Mouse (Mus musculus): ENCODE data around the gene Olfr320.
"Not testable (repeated sequence)": the region's sequence is repeated elsewhere in the genome, so short reads cannot be mapped to it uniquely, and the experiment has no call there.

The Olfr320 gene

DNA sequence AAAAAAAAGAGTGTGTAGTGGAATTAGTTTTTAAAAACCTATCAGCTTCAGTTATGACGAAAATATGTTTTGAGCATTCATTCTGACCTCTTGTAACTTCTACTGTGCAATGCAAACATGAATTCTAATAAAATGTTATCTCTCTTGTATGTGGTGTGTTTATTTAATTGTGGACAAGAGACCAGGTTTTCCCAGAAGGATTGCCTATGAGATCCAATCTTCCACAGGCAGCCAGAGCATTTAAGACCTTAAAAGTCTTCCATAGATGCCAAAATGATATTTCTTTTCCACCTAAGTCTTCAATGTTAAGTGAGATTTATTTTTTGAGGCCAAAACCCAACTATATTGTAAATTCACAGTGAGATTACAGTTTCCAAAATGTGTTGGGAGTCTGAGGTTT lies at the start of gene Olfr320:
Gene Olfr320, plus strand, starts transcription at position 301 of the 400 bp plus-strand sequence.
- no peak for DNase-seq (ENCODE audit: low read depth, low spot score)

DNA sequence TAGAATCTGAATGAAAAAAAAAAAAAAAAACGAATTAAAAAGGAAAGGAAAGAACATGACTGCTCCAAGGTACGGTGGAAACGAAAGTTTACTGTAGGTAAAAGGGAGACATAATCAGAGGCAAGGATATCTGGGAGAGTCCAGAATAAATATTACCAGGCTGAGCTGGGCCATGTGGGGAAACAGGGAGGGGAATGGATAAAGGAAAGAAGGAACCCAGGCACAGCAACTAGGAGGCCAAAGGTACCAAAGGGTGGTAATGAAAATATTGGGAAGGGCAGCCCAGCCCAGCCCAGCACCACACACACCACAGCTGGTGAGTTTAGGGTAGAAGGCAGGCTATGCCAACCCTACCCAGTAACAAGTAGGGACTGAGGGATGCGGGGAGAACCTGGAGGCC lies 46.0 kb upstream of the Olfr320 start:
- no peak for DNase-seq (ENCODE audit: low read depth, low spot score)

DNA sequence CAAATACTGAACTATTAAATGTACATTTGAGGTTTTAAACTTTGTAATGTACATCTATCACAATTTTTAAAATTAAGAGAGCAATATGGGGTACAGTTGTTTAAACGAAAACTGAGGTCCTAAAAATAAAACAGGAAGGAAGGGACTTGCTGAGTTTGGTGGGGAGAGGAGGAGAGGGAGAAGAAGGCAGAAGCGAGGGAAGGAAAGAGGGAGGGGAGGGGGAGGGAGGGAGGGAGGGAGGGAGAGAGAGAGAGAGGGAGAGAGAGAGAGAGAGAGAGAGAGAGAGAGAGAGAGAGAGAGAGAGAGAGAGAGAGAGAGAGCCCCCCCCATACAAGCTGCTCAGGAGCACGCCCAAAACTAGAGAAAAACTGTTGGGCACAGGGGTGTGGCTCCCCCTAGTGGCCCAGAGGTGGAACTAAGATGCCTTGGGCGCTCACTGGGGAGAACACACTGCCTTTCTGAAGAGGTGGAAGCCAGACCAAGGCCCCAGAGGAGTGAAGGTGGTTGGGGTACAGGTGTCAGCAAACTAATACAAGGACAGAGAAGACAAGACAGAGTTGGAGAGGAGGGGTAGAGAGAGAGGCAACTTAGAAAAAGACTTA lies 44.4 kb upstream of the Olfr320 start:
- peak; percentile 63 for DNase-seq (ENCODE audit: low read depth, low spot score)

DNA sequence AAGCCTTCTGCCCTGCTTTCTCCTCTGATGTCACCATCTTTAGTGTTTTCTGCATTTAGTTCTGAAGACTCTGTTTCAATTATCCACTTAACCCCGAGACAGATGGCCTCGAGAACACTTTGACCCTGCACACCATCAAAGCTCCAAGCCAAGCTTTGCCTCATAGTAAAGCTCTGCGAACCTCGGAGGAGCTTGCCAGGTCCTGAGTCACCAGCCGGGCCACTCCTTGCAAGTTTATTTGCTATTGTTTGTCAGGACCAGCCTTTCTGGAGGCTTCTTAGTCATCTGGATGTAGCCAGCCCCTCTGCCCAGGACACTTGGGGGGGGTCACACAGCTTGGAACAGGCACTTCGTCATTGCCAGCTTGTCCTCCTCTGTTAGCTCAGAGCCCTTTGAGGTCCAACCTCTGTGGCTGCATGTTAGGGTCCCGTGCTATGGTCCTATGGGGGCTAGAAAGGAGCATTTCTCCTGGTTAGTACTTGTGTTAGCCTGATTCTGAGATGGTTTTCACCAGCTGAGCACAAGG lies 42.7 kb upstream of the Olfr320 start:
- no peak for DNase-seq (ENCODE audit: low read depth, low spot score)

DNA sequence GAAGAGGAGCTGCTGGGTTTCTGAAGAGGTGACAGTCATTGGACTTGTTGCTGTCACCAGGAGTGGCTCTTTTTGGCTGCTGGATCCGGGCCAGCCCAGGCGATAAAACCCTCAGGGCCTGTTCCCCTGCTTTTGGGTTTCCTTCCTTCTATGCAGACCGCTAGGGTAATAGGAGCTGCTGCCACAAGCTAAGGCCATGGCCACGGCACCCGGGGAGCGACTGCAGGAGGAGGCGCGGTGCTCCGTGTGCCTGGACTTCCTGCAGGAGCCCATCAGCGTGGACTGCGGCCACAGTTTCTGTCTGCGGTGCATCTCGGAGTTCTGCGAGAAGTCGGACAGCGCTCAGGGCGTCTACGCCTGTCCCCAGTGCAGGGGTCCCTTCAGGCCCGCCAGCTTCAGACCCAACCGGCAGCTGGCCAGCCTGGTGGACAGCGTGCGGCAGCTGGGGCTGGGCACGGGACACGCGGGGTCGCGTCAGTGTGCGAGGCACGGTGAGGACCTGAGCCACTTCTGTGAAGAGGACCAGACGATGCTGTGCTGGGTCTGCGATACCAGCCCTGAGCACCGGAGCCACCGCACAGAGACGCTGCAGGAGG lies 40.5 kb upstream of the Olfr320 start, which contains the start of gene Trim58:
Gene Trim58, plus strand, starts transcription at position 194 of the 596 bp plus-strand sequence.
- DNase-seq (ENCODE audit: low read depth, low spot score), result peak; percentile 17

DNA sequence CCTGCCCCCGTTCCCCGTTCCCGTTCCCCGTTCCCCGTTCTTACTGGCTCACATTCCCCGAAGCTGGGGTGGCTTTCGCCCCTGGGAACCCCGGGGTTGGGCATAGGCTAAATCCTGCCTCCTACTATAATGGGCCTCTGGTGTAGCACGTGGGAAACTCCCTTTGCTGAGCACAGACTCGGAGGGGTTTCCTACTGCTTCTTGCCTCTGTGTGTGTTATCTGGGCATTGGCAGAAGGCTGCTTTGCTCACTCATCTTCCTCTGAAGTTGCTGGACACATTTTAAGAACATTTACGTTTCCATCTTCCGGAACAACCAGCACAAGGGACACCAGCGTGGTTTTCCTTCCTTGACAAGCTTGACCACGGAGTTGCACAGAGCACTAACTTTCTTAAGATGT lies 39.8 kb upstream of the Olfr320 start:
- no peak for DNase-seq (ENCODE audit: low read depth, low spot score)

DNA sequence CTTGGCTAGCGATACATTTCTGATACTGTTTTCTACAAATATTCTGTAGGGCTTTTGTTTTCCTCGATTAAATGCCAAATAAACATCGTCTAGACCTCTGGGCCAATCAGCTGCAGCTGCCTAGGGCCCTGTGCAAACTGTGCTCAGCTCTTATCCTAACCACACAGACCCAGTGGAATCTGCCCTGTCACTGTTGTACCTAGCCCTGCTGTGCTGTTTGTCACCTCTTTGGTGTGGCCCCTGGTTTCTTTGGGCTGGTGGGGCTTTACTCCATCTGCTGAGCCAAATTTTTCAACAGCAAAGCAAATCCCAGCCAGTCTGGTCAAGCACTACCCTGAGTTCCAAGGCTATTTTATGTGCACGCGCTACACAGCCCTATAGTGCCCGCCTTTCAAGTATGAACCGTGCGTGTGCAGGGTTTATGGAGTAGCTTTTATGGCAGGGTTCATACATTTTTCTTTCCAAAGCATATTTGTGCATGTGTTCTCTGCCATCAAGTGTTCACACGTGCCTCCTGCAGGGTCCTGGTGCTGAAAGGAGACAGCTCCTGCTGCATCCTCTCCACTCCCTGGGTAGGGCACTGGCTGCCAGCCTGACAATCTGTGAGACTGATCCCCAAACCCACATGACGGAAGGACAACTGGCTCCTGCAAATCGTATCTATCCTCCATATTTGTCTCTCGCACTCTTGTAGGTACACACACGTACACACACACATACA lies 39.1 kb upstream of the Olfr320 start:
- no peak for DNase-seq (ENCODE audit: low read depth, low spot score)

DNA sequence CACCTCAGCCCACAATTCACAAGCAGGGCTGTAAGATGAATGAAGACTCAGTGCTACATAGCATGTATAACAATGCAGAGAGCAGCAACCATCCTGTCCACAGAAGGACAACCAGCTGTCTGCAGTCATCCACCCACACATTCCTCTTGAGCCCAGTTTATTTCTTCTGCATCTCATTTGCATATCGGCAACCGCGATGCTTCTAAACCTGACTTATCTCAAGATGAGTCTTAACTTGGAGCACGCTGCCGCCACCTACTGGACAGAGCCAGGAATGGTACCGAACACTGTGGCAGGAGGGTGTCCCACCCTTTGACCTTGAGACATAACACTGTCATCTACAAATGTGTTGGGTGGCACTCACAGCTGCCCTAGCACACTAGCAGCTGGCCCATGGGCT lies 37.5 kb upstream of the Olfr320 start:
- peak; percentile 21 for DNase-seq (ENCODE audit: low read depth, low spot score)

DNA sequence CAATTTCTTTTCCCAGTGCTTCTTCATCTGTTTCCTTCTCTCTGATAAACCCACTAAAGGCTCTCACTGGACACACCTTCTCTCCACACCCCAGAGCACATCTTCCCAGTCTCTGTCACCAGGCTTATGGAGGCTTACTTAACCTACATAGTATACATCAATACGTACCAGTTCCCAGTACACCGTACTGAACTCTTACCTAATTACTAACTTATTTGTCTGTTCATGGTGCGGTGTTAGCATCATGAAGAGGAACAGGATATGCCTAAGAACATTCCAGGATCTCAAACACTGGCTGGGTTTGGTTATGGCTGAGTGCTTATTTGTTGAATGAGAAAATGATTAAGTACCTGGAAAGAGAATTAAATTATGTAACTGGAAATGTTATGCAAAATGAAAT lies 25.7 kb upstream of the Olfr320 start:
- no peak for DNase-seq (ENCODE audit: low read depth, low spot score)

DNA sequence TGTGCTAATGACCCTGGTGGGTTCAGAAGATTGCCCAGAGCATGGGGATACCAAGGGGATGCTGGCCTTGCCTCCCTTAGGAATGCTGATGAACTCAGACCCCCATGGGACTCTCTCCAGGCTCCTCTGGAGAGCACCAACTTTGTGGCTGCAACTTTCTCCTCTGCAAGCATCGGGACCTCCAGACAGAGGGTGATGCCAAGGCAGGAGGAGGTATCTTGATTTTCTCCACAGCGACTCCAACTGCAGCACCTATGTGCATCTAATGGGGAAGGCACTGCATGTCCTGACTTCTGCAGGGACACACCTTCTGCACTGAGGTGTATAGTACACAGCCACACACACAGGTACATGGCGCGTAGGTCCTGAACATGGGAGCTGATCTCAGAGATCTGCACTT lies 22.3 kb upstream of the Olfr320 start, which contains the start of gene Olfr322:
Gene Olfr322, plus strand, starts transcription at position 187 of the 400 bp plus-strand sequence.
- no peak for DNase-seq (ENCODE audit: low read depth, low spot score)

DNA sequence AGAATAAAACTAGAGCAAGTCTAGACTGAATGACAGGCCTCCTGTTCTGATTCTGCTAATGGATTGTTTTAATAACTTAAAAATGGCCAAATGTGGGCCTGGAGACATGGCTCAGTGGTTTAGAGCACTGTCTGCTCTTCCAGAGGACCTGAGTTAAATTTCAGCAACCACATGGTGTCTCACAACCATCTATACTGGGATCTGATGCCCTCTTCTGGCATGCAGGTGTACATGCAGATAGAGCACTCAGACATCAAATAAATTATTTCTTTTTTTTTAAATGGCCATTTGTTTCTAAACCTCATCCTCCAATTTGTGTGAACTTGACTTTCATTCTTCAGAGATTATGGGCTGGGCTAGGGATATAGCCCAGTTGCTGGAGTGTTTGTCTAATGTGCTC lies 11.6 kb upstream of the Olfr320 start:
- DNase-seq (ENCODE audit: low read depth, low spot score), result no peak

DNA sequence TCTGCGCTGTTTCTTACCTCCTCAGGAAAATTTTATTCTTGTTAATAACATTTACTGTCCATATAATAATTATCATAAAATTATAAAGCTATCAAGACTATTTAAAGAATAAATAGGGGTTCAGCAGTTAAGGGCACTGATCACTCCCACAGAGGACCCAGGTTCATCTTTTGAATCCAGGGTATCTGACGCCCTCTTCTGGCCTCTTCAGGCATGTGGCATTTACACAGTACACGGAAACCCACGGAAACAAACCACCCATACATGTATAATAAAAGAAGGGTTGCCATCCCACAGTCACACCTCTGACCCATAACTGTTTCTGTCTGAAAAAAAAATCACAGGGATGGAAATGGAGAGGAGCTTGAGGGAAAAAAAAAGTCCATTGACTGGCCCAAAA lies 9.1 kb upstream of the Olfr320 start:
- DNase-seq (ENCODE audit: low read depth, low spot score), result no peak

DNA sequence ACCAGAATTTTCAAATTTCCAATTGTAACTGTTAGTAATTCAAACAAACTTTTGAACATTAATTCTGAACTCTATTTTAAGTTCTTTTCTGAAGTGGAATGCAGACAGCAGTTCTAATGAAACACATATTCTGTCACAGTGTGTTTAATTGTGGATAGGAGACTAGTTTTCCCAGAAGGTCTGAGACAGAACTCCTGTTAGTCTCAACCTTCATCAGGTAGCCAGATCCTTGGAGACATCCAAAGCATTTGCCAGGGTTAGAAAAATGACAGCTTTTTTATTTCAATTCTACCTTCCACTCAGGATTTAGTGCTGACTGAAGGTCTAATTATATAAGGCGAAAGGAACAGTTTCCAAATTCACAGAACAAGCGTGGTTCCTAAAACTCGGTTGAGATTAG lies 18.0 kb downstream of the Olfr320 start, which contains the start of gene Olfr319:
Gene Olfr319, plus strand, starts transcription at position 301 of the 400 bp plus-strand sequence.
- DNase-seq (ENCODE audit: low read depth, low spot score), result no peak

DNA sequence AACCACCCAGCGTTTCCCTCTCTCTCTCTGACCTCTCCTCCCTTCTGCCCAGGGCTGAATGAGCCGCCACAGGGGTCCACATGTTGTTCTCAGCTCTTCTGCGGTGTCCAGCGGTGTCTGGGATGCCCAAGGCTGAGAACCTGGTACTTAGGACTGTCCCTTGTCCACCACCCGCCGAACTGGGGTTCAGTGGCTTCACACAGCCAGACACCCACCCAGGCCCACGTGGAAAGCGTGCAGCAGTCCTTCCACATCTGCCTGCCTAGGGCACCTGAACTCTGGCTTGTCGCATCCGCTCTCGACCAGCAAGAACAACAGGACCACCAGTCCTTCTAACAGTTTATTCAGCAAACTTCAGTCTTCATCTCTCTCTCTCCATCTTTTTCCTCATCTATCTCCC lies 28.2 kb downstream of the Olfr320 start:
- DNase-seq (ENCODE audit: low read depth, low spot score), result no peak

DNA sequence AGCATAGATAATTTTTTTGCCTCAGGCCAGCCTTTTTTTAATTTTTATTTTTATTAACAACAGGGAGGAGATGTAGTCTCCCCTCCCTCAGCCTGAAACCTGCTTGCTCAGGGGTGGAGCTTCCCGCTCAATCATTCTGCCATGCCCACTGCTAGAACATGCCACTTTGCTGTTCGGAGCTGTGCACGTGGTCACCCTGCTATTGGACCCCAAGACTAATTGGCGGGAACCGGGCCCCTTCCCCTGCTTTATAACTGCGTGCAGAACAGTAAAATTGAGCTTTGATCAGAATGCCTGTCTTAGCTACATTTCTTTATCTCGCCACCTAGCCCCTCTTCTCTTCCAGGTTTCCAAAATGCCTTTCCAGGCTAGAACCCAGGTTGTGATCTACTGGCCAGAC lies 36.8 kb downstream of the Olfr320 start:
- not testable (repeated sequence) for DNase-seq (ENCODE audit: low read depth, low spot score)

DNA sequence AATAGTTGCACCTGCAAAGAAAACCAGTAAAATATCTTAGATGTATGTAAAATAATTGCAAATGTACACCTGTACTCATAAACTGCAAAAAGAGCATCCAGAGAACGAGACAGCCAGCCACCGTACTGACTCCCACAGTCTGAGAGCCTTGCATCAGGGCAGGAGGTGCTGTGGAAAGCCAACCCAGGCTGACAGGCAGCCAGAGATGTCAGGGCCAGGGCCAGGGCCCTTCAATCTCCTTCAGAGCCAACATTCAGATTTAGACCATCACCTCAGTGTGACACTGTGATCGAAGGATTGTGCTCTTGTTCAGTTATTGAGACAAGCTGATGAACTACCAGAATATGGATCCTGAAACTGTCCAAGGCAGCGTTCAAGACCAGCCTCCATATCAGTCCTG lies 38.8 kb downstream of the Olfr320 start:
- no peak for DNase-seq (ENCODE audit: low read depth, low spot score)

DNA sequence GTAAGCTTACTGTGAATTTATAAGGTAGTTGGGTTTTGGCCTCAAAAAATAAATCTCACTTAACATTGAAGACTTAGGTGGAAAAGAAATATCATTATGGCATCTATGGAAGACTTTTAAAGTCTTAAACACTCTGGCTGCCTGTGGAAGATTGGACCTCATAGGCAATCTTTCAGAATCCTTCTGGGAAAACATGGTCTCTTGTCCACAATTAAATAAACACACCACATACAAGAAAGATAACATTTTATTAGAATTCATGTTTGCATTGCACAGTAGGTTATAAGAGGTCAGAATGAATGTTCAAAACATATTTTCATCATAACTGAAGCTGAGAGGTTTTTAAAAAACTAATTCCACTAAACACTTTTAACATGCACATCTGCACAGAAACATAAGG lies 43.0 kb downstream of the Olfr320 start, which contains the start of gene Olfr318:
Gene Olfr318, minus strand, starts transcription at position 101 of the 400 bp plus-strand sequence.
- no peak for DNase-seq (ENCODE audit: low read depth, low spot score)

DNA sequence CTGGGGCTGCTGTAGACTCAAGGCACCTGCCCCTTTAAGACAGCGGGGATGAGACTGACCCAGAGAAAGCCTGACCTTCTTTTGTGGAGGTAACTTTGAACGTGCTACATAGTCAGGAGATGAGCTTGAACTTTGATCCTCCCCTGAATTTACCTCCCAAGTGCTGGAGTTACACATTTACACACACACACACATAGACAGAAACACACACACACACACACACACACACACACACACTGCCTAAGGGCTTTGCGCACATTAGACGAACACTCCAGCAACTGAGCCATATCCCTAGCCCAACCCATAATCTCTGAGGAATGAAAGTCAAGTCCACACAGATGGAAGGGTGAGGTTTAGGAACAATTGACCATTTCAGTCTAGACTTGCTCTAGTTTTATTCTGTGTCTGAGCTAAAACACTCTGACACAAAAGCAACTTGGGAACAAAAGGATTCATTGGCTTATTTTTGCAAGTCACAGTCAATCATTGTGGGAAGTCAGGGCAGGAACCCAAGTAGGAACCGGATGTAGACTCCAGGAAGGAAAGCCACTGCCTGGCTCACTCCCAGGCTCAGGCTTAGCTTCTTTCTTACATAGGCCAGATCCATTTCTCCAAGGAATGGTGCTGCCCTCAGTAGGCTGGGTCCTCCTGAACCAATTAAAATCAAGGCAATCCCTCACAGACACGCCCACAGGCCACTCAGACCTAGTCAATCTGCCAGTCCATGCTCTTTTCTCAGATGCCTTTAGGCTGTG lies 47.2 kb downstream of the Olfr320 start:
- not testable (repeated sequence) for DNase-seq (ENCODE audit: low read depth, low spot score)

DNA sequence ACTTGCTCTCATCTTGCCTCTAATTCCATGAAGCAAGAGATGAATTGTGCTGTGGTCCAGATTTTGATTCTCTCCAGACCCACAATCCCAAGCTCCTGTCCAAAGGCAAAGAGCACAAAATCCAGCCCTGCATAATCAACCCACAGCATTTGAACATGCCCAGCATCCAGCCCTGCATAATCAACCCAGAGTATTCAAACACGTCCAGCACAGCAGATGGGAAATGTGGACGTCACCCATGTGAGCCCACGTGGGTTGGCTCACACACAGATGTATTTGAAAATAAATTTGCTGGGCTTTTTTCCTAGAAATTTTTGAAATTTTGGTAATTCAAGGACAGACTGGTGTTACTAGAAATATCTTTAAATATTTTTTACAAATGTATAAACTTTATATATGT lies 52.5 kb downstream of the Olfr320 start:
- DNase-seq (ENCODE audit: low read depth, low spot score), result no peak
